Mouse (Mus musculus): Measurements from ENCODE around the gene Gm44805.

DNA sequence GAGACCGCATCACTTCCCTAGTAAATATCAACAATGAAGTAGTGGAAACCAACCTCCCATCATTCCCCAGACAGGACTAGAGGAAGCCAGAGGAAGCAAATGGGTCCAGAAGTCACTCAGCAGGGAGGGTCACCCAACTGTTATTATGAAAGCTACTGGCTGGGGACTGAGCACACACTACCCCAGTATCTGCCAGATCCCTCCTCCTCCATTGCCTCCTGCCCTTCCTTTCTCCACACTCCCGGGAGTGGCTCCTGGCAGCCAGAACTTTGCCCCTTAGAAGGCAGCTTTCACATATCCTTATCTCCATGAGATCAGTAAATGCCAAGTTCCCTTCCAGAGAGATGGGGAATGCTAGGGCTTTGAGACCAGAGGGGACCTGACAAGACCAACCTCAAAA is 57.8 kb downstream of the Gm44805 start:
- TF ChIP-seq POLR2A (IDR thresholded peaks at IDR 0.05; ENCODE audit: low read depth, low read length) (no peak), CTCF (conservative IDR thresholded peaks at IDR 0.05; ENCODE audit: insufficient read depth, insufficient read length, low read depth, low read length) (no peak)

Measured in kidney, adult 2 months (tissue).